Comparison of ENCODE assay signal across 8 mouse cellular contexts in the genomic region with DNA sequence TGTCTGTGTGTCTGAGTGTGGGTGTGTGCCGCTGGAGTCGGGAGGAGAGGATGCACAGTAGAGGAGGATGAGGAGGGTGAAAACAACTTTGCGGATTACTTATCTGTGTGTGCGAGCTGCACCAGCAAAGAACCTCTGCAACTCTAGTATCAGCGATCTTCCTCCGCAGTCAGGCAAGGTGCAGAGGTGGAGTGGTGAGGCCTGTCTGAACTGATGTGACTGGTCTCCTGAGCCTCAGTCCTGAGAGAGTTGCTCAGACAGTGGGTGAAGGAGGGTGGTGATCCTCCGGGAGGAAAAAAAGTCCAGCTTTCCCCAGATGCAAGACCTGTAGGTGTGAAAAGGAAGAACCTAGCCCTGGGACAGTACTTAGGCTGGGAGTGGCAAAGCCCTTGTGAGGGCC. TPM values are rescaled to one million over a fixed set of nuclear protein-coding genes. Genes with fewer than 3 reads are reported as not detected.
DNase-seq lines count a peak whose midpoint lies in the region; ATAC-seq and TF ChIP-seq lines count a peak whose summit lies in the region.

No protein-coding gene starts in this region.

- no peaks in the 10 kb centered on the region for H3K9me3 ChIP-seq in forebrain, embryonic 10.5 days
- no peaks in the 10 kb centered on the region for H3K9me3 ChIP-seq in limb, embryonic 12.5 days
- no peaks in the 10 kb centered on the region for H3K9me3 ChIP-seq in neural tube, embryonic 15.5 days (replicated peaks)

- H3K9ac ChIP-seq in limb, embryonic 12.5 days (replicated peaks) = 0 out of 2 replicates have a peak overlapping the region, but pooled peaks have one; percentile 23
- H3K9ac ChIP-seq in neural tube, embryonic 15.5 days (replicated peaks) = peak overlapping the region; percentile 34

- intact Hi-C loops in left cerebral cortex, adult 2 months (cut with DNase I) = no loop called here

- peak overlapping the region; percentile 82 for H3K4me2 ChIP-seq in limb, embryonic 12.5 days
- peak overlapping the region; percentile 98 for H3K4me2 ChIP-seq in neural tube, embryonic 15.5 days

- TF ChIP-seq CTCF in left cerebral cortex, adult 2 months (IDR thresholded peaks at IDR 0.05) = no peak

- H3K27ac ChIP-seq in left cerebral cortex, adult 2 months = no peak overlapping the region
- H3K27ac ChIP-seq in forebrain, embryonic 10.5 days = no peak overlapping the region
- no peak overlapping the region for H3K27ac ChIP-seq in limb, embryonic 12.5 days
- no peak overlapping the region for H3K27ac ChIP-seq in neural tube, embryonic 15.5 days (replicated peaks)

- no peak for DNase-seq in left cerebral cortex, adult 2 months (ENCODE audit: extremely low spot score in 1 of 2, low spot score in 2 of 2)
- no peak for DNase-seq in left cerebral cortex, adult 11 months (ENCODE audit: low spot score)
- peak; percentile 19 for DNase-seq in forebrain, embryonic 10.5 days (ENCODE audit: extremely low spot score, low spot score)
- no peak for DNase-seq in thymus, postnatal 25 days
- DNase-seq in ovary, postnatal 10 days (ENCODE audit: low spot score) = no peak
- DNase-seq in spleen, adult 18-20 months = no peak

- H3K27me3 ChIP-seq in forebrain, embryonic 10.5 days (ENCODE audit: poor library complexity, severe bottlenecking) = peaks cover 55% of the 10 kb centered on the region
- peaks cover 29% of the 10 kb centered on the region for H3K27me3 ChIP-seq in limb, embryonic 12.5 days
- H3K27me3 ChIP-seq in neural tube, embryonic 15.5 days (replicated peaks) = peaks cover 32% of the 10 kb centered on the region

- no peak; the same call in none of the 2 replicates for ATAC-seq in limb, embryonic 12.5 days (ENCODE audit: insufficient number of reproducible peaks, insufficient read depth, low FRiP score, low TSS enrichment, low read depth)
- ATAC-seq in neural tube, embryonic 15.5 days (ENCODE audit: low FRiP score) = peak; percentile 30

- H3K4me1 ChIP-seq in forebrain, embryonic 10.5 days = peaks cover 15% of the 10 kb centered on the region
- peaks cover 14% of the 10 kb centered on the region for H3K4me1 ChIP-seq in limb, embryonic 12.5 days (replicated peaks)
- H3K4me1 ChIP-seq in neural tube, embryonic 15.5 days = peaks cover 15% of the 10 kb centered on the region

- WGBS in forebrain, embryonic 10.5 days = under 1% methylated on average over 7 of the region's 7 CpGs
- 2% methylated on average over 7 of the region's 7 CpGs for WGBS in limb, embryonic 12.5 days
- WGBS in neural tube, embryonic 15.5 days = 2% methylated on average over 7 of the region's 7 CpGs

- no peaks in the 10 kb centered on the region for H3K36me3 ChIP-seq in forebrain, embryonic 10.5 days (replicated peaks)
- H3K36me3 ChIP-seq in limb, embryonic 12.5 days = no peaks in the 10 kb centered on the region
- H3K36me3 ChIP-seq in neural tube, embryonic 15.5 days = no peaks in the 10 kb centered on the region

- H3K4me3 ChIP-seq in left cerebral cortex, adult 2 months = peak overlapping the region; percentile 50
- peak overlapping the region; percentile 60 for H3K4me3 ChIP-seq in forebrain, embryonic 10.5 days
- peak overlapping the region; percentile 35 for H3K4me3 ChIP-seq in limb, embryonic 12.5 days (replicated peaks)
- peak overlapping the region; percentile 48 for H3K4me3 ChIP-seq in neural tube, embryonic 15.5 days (replicated peaks)

RNA-seq across cellular contexts. Expression of gene Prune2, which starts 0.4 kb away (rescaled TPM):
- total RNA-seq in left cerebral cortex, adult 2 months (2021) = 10 to 100 TPM; 81.4 to 82.2 TPM
- 1.5 TPM in 2 replicates for polyA plus RNA-seq in forebrain, embryonic 10.5 days (2016; fragmentation: Nextera tagmentation; extraction: Ambion mirVana)
- polyA plus RNA-seq in limb, embryonic 12.5 days (2016; fragmentation: Nextera tagmentation; extraction: Ambion mirVana) = 0.60 and 0.80 TPM in 2 replicates
- polyA plus RNA-seq in neural tube, embryonic 15.5 days (2015; fragmentation: Nextera tagmentation; extraction: Ambion mirVana) = 9.5 and 11.5 TPM in 2 replicates
